Mouse (Mus musculus) liver, embryonic 14.5 days (tissue): ENCODE data around the gene Etv6. TPM values are rescaled to one million over a fixed set of nuclear protein-coding genes. Genes with fewer than 3 reads are reported as not detected.
A peak's percentile ranks its signal among the peaks of the same experiment; 100 is the strongest.

Source experiments
- ATAC-seq: fragments of 200-750 bp; cut with Nextera tagmentation; 2 replicates; pipeline ENCODE4 v1.8.0; 2017; ENCODE audit warnings: moderate number of reproducible peaks, mild to moderate bottlenecking, moderate library complexity; ENCODE audit not compliant: insufficient read depth
- DNase-seq, 3 experiments: peaks; one replicate each; pipeline ENCODE4 v3.0.0-alpha.2; 2012 to 2013; ENCODE audit warnings: low read depth in 3 of 3, low spot score in 3 of 3
- H3K27ac ChIP-seq: fragments of 300-500 bp; sonication (generic); 2 replicates; pipeline ENCODE4 v1.5.1; 2014; ENCODE audit warnings: moderate library complexity, mild to moderate bottlenecking, control low read depth, inconsistent platforms
- H3K27me3 ChIP-seq: fragments of 300-500 bp; sonication (generic); 2 replicates; pipeline ENCODE4 v1.6.1; 2014; ENCODE audit warnings: mild to moderate bottlenecking, low read length, moderate library complexity; ENCODE audit not compliant: control insufficient read depth, insufficient read depth
- H3K36me3 ChIP-seq: fragments of 300-500 bp; sonication (generic); replicated peaks from 2 replicates; pipeline ENCODE4 v1.6.1; 2014; ENCODE audit warnings: low read depth; ENCODE audit not compliant: control insufficient read depth, insufficient read depth
- H3K4me1 ChIP-seq, 2 experiments: fragments of 200-500 bp in 1 of 2; fragments of 300-500 bp in 1 of 2; sonication (generic) in 1 of 2; replicated peaks; 2 replicates each; pipeline ENCODE4 v1.6.1; 2012 to 2014; ENCODE audit warnings: antibody characterized with exemption in 1 of 2, inconsistent platforms in 1 of 2, low read length in 1 of 2; ENCODE audit not compliant: control insufficient read depth in 2 of 2, insufficient read depth in 2 of 2
- H3K4me2 ChIP-seq: fragments of 300-500 bp; sonication (generic); 2 replicates; pipeline ENCODE4 v1.6.1; 2014; ENCODE audit warnings: low read depth, mild to moderate bottlenecking, control low read depth, moderate library complexity
- H3K4me3 ChIP-seq, 2 experiments: fragments of 200-500 bp in 1 of 2; fragments of 300-500 bp in 1 of 2; sonication (generic) in 1 of 2; 2 replicates each; pipeline ENCODE4 v1.5.1; 2012 to 2014; ENCODE audit warnings: low read depth in 2 of 2, low read length in 2 of 2, mild to moderate bottlenecking in 2 of 2, control low read depth in 1 of 2, inconsistent platforms in 1 of 2, moderate library complexity in 1 of 2; ENCODE audit not compliant: insufficient read depth in 1 of 2
- H3K9ac ChIP-seq: fragments of 300-500 bp; sonication (generic); replicated peaks from 2 replicates; pipeline ENCODE4 v1.6.1; 2014; ENCODE audit warnings: mild to moderate bottlenecking, control low read depth, moderate library complexity
- H3K9me3 ChIP-seq: fragments of 300-500 bp; sonication (generic); 2 replicates; pipeline ENCODE4 v1.6.1; 2016; ENCODE audit warnings: low read length, mixed read lengths; ENCODE audit not compliant: control insufficient read depth
- CTCF ChIP-seq: IDR thresholded peaks from 2 replicates; pipeline ENCODE4 v1.5.1; 2016; ENCODE audit warnings: antibody characterized with exemption, low read depth, control low read depth
- EP300 ChIP-seq: IDR thresholded peaks from 2 replicates; pipeline ENCODE4 v1.6.1; 2016; ENCODE audit warnings: antibody characterized with exemption, low read depth
- WGBS: fragments of 180-500 bp; shearing (Covaris S2); extraction: QIAGEN DNeasy Blood & Tissue Kit; methylation state at CpG from one replicate; pipeline ENCODE4 v1.1.7; 2014; ENCODE audit not compliant: insufficient replicate concordance; 5-methylcytosine and 5-hydroxymethylcytosine counted together
- polyA plus RNA-seq, 2 experiments: library from polyadenylated mRNA; depleted of rRNA in 1 of 2; stranded (reverse) in 1 of 2; unstranded in 1 of 2; fragments of >200 nt; fragmentation: Nextera tagmentation in 1 of 2; extraction: Ambion mirVana in 1 of 2; gene quantifications; 2 replicates each; pipeline versions ENCODE4 v1.2.1 to v1.2.3; 2012 to 2014

Gene Etv6
- polyA plus RNA-seq, 2 experiments, result 2.6 to 3.0 TPM

GRCm38 (mm10) chr6:134041286-134041685 is 5.8 kb downstream of the Etv6 start:
- WGBS, result 61% methylated on average over 7 of the region's 7 CpGs
- Histone ChIP-seq H3K9ac (no peak overlapping the region), H3K27ac (no peak overlapping the region), H3K4me3 (no peak overlapping the region), H3K4me2 (no peak overlapping the region), H3K36me3 (no peaks in the 10 kb centered on the region), H3K4me1 (peaks cover 5 to 40% of the 10 kb centered on the region in 2 experiments), H3K9me3 (no peaks in the 10 kb centered on the region), H3K27me3 (no peaks in the 10 kb centered on the region)
- no peak for DNase-seq
- no peak for TF ChIP-seq EP300
- ATAC-seq, result no peak

- Histone ChIP-seq H3K36me3 (no peaks in the 10 kb centered on the region), H3K27me3 (no peaks in the 10 kb centered on the region), H3K4me3 (no peak overlapping the region), H3K4me1 (peaks cover 5 to 44% of the 10 kb centered on the region in 2 experiments), H3K9me3 (no peaks in the 10 kb centered on the region), H3K4me2 (no peak overlapping the region), H3K9ac (no peak overlapping the region), H3K27ac (no peak overlapping the region)
- DNase-seq, result no peak
- no peak for ATAC-seq
- TF ChIP-seq CTCF (no peak), EP300 (no peak)
- 24% methylated on average over 12 of the region's 12 CpGs for WGBS
These were observed 6.4 kb downstream of the Etv6 start for GRCm38 (mm10) chr6:134041916-134042315.

- ATAC-seq (no peak), DNase-seq (no peak)
- no peak overlapping the region for H3K4me2 ChIP-seq
- no peaks in the 10 kb centered on the region for H3K27me3 ChIP-seq
- no peak overlapping the region for H3K9ac ChIP-seq
- peaks cover 0 to 38% of the 10 kb centered on the region in 2 experiments; a peak in 3 of 4 replicates for H3K4me1 ChIP-seq
- WGBS, result 25% methylated on average over 7 of the region's 7 CpGs
- H3K4me3 ChIP-seq, result no peak overlapping the region
- H3K27ac ChIP-seq, result no peak overlapping the region
- H3K9me3 ChIP-seq, result no peaks in the 10 kb centered on the region
- TF ChIP-seq EP300, result no peak
- TF ChIP-seq CTCF, result no peak
- H3K36me3 ChIP-seq, result no peaks in the 10 kb centered on the region
These were observed 8.0 kb downstream of the Etv6 start for GRCm38 (mm10) chr6:134043545-134043944.

- Histone ChIP-seq H3K9me3 (no peaks in the 10 kb centered on the region), H3K27ac (no peak overlapping the region), H3K9ac (no peak overlapping the region), H3K4me1 (peaks cover 0 to 31% of the 10 kb centered on the region in 2 experiments; a peak in 3 of 4 replicates), H3K4me2 (peak overlapping the region; percentile 17), H3K4me3 (no peak overlapping the region), H3K27me3 (no peaks in the 10 kb centered on the region), H3K36me3 (no peaks in the 10 kb centered on the region)
- 24% methylated on average over 9 of the region's 9 CpGs for WGBS
- TF ChIP-seq CTCF (no peak), EP300 (no peak)
- DNase-seq, result no peak
- ATAC-seq, result no peak
These were observed 9.8 kb downstream of the Etv6 start for GRCm38 (mm10) chr6:134045092-134045868.

- H3K36me3 ChIP-seq, result no peaks in the 10 kb centered on the region
- H3K27me3 ChIP-seq, result no peaks in the 10 kb centered on the region
- H3K27ac ChIP-seq, result no peak overlapping the region
- H3K4me3 ChIP-seq, result no peak overlapping the region
- DNase-seq, result no peak
- no peak for TF ChIP-seq EP300
- no peak overlapping the region for H3K9ac ChIP-seq
- H3K9me3 ChIP-seq, result no peaks in the 10 kb centered on the region
- no peak overlapping the region for H3K4me2 ChIP-seq
- 33% methylated on average over 5 of the region's 5 CpGs for WGBS
- no peak for ATAC-seq
- peaks cover 0 to 31% of the 10 kb centered on the region in 2 experiments; a peak in 3 of 4 replicates for H3K4me1 ChIP-seq
These were observed 10.6 kb downstream of the Etv6 start for GRCm38 (mm10) chr6:134046136-134046535.
